Mouse (Mus musculus) forebrain, embryonic 16.5 days (tissue): ENCODE measurements around the gene Cntnap5b. TPM values are rescaled to one million over a fixed set of nuclear protein-coding genes. Genes with fewer than 3 reads are reported as not detected.
"Not testable (repeated sequence)": the region's sequence is repeated elsewhere in the genome, so short reads cannot be mapped to it uniquely, and the experiment has no call there.

Experiments used
- ATAC-seq: fragments of 200-750 bp; cut with Nextera tagmentation; 2 replicates; pipeline ENCODE4 v1.8.0; 2017; ENCODE audit warnings: mild to moderate bottlenecking, moderate library complexity
- H3K27ac ChIP-seq: fragments of 300-500 bp; sonication (generic); 2 replicates; pipeline ENCODE4 v1.5.1; 2014; ENCODE audit warnings: low read length, control low read depth
- H3K27me3 ChIP-seq: fragments of 300-500 bp; sonication (generic); replicated peaks from 2 replicates; pipeline ENCODE4 v1.6.1; 2014; ENCODE audit warnings: low read length; ENCODE audit not compliant: control insufficient read depth, insufficient read depth
- H3K36me3 ChIP-seq: fragments of 300-500 bp; sonication (generic); 2 replicates; pipeline ENCODE4 v1.6.1; 2014; ENCODE audit not compliant: control insufficient read depth, insufficient read depth
- H3K4me1 ChIP-seq: fragments of 300-500 bp; sonication (generic); replicated peaks from 2 replicates; pipeline ENCODE4 v1.6.1; 2014; ENCODE audit warnings: low read length; ENCODE audit not compliant: control insufficient read depth, insufficient read depth
- H3K4me2 ChIP-seq: fragments of 300-500 bp; sonication (generic); 2 replicates; pipeline ENCODE4 v1.6.1; 2014; ENCODE audit warnings: mild to moderate bottlenecking, low read length, control low read depth
- H3K4me3 ChIP-seq: fragments of 300-500 bp; sonication (generic); replicated peaks from 2 replicates; pipeline ENCODE4 v1.5.1; 2014; ENCODE audit warnings: mild to moderate bottlenecking, low read length, control low read depth
- H3K9ac ChIP-seq: fragments of 300-500 bp; sonication (generic); replicated peaks from 2 replicates; pipeline ENCODE4 v1.6.1; 2014; ENCODE audit warnings: low read depth, low read length, control low read depth
- H3K9me3 ChIP-seq: fragments of 300-500 bp; sonication (generic); 2 replicates; pipeline ENCODE4 v1.6.1; 2016; ENCODE audit warnings: low read length; ENCODE audit not compliant: control insufficient read depth
- WGBS: fragments of 180-500 bp; shearing (Covaris S2); extraction: QIAGEN DNeasy Blood & Tissue Kit; methylation state at CpG from one replicate; pipeline ENCODE4 v1.1.7; 2014; 5-methylcytosine and 5-hydroxymethylcytosine counted together
- polyA plus RNA-seq: library from polyadenylated mRNA; unstranded; fragments of >200 nt; fragmentation: Nextera tagmentation; extraction: Ambion mirVana; gene quantifications from 2 replicates; pipeline ENCODE4 v1.2.1, GENCODE M21; 2015

The Cntnap5b gene
- polyA plus RNA-seq, 1 experiment from 2014 or later, result 2.4 TPM

DNA sequence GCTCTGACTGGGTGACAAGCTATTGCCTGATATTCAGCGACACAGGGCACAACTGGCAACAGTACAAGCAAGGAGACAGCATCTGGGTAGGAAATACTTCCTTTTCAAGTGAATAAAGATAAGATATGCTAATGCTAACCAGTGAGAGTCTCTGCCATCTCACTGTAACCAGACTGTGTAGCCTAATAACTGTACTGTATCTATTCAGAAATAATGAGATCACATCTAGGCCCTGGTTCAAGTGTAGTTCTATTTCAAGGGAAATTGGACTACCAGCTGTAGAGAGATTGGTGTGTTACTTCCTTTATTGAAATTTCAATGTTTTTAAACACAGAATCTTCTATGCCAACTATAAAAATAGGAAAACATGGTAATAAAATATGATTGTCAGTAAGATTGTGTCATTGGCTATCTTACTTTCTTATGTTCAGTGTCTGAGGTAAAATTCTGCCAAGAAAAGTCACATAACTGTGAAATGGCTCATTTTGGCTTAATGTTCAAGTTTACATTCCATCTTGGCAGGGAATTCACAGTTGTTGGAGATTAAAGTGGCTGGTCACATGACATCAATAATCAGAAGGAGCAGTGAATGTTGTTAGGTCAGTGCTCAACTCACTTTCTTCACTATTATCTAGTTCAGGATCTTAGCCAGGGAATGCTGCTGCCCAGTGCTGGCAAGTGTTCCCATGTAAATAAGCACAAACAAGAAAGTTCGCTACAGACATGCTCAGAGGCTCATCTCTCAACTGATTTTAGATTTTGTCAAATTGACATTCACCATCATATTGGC lies 194.9 kb downstream of the Cntnap5b start:
- ATAC-seq, result peak; percentile 86

DNA sequence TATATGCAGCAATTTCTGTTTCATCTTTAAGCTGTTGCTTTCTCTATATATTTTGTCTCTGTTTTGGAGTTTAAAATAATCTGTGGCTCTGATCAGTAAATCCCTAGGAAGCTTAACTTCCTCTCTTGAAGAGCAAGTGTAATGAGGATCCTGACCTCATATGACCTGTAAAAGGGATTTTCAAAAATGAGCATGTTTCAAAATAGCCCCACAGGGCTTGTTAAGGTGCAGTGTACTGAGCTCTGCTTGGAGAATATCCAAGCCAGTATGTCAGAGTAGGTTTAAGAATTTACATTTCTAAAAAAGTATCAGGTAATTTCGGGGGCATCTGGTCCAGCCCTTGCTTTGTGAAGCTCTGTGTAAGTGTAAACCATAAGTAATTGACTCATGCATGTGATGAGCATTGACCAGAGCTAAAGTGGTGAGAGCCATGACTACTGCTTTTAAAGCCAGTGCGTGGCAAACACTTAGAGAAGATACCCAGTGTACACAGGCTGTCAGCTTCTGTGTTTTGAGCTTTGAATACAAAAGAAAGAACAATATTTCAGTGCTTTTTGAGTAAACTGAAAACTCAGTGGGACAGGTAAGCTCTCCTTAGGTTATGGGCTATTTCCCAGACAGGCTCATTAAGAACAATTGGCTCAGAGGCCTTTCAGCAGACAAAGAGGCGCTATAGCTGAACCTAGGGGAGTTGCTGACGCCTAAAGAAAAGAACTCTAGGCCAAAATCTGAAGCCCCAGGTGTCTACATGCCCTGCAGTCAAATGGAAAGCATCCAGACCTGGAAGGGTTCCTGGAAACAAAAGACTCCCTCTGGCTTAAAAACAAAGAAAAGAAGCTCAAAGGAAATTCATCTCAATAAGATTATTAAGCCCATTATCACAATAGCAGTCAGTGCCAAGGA lies 197.9 kb downstream of the Cntnap5b start:
- 15% methylated on average over 4 of the region's 4 CpGs for WGBS
- ATAC-seq, result no peak
- no peaks in the 10 kb centered on the region for H3K36me3 ChIP-seq
- H3K4me1 ChIP-seq, result peaks cover 7% of the 10 kb centered on the region; the same call in 1 of the 2 replicates
- H3K27me3 ChIP-seq, result no peaks in the 10 kb centered on the region
- H3K27ac ChIP-seq, result no peak overlapping the region
- H3K4me3 ChIP-seq, result no peak overlapping the region
- no peak overlapping the region for H3K9ac ChIP-seq
- H3K9me3 ChIP-seq, result no peaks in the 10 kb centered on the region
- no peak overlapping the region for H3K4me2 ChIP-seq

More for the DNA sequence above, 194.9 kb downstream of the Cntnap5b start:
- no peak overlapping the region for H3K4me3 ChIP-seq
- H3K4me1 ChIP-seq, result peaks cover 7% of the 10 kb centered on the region; the same call in 1 of the 2 replicates
- no peaks in the 10 kb centered on the region for H3K36me3 ChIP-seq
- no peak overlapping the region for H3K27ac ChIP-seq
- no peaks in the 10 kb centered on the region for H3K9me3 ChIP-seq
- H3K4me2 ChIP-seq, result no peak overlapping the region
- 64% methylated on average over 2 of the region's 2 CpGs for WGBS
- no peaks in the 10 kb centered on the region for H3K27me3 ChIP-seq
- no peak overlapping the region for H3K9ac ChIP-seq

DNA sequence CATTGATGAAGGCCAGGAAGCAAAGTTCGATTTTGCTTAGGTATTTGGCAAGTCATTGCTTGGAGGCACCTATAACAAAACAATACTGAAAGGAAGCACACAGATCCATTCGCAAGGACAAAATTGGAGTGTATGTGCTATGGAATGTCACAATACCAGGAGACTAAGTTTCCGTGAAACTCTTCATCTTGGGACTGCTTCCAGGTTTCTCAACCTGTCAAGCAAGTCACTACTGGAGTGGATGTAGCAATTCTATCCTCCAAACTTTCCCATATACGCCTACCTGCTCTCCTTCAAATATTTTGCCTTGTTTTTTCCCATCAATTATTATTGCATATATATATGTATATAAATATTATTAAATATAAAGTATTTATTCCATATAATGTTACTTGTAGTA lies 228.7 kb downstream of the Cntnap5b start:
- H3K27me3 ChIP-seq, H3K9ac ChIP-seq, H3K4me1 ChIP-seq, H3K36me3 ChIP-seq, H3K4me2 ChIP-seq, H3K4me3 ChIP-seq, H3K9me3 ChIP-seq, ATAC-seq, H3K27ac ChIP-seq: not testable (repeated sequence)
- WGBS, result 84% methylated on average over 4 of the region's 4 CpGs

GRCm38 (mm10) chr1:100006021-100006745 lies 233.6 kb downstream of the Cntnap5b start:
- no peak overlapping the region for H3K27ac ChIP-seq
- H3K9me3 ChIP-seq, result no peaks in the 10 kb centered on the region
- no peaks in the 10 kb centered on the region for H3K4me1 ChIP-seq
- H3K4me2 ChIP-seq, result no peak overlapping the region
- H3K27me3 ChIP-seq, result no peaks in the 10 kb centered on the region
- no peak for ATAC-seq
- no peaks in the 10 kb centered on the region for H3K36me3 ChIP-seq
- 74% methylated on average over 5 of the region's 5 CpGs for WGBS
- no peak overlapping the region for H3K9ac ChIP-seq
- H3K4me3 ChIP-seq, result no peak overlapping the region

- H3K27ac ChIP-seq, result no peak overlapping the region
- no peaks in the 10 kb centered on the region for H3K4me1 ChIP-seq
- no peak overlapping the region for H3K4me3 ChIP-seq
- no peaks in the 10 kb centered on the region for H3K36me3 ChIP-seq
- no peaks in the 10 kb centered on the region for H3K9me3 ChIP-seq
- no peak overlapping the region for H3K4me2 ChIP-seq
- H3K27me3 ChIP-seq, result no peaks in the 10 kb centered on the region
- WGBS, result 83% methylated on average over 2 of the region's 2 CpGs
- ATAC-seq, result no peak
- no peak overlapping the region for H3K9ac ChIP-seq
These were observed 269.2 kb downstream of the Cntnap5b start for GRCm38 (mm10) chr1:100041808-100042207.

DNA sequence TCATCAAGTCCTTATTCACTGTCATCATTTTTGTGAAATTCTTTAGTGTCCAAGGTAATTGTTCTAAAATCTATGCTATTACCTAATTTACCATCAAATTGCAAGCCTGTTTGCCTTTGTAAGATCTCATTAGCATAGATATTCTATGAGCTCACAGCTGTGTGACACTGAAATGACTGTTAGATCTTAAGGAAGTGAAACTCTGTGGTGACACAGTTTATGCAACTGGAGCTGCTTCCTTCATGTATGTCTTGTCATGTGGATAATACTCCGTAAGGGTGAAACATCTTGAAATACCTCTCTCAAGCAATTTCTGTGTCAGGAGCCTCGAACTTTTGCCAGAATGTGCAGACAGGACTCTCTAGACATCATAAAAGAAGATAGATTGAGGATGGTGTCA lies 307.2 kb downstream of the Cntnap5b start:
- no peak overlapping the region for H3K9ac ChIP-seq
- no peak overlapping the region for H3K4me3 ChIP-seq
- H3K36me3 ChIP-seq, result no peaks in the 10 kb centered on the region
- no peaks in the 10 kb centered on the region for H3K4me1 ChIP-seq
- ATAC-seq, result no peak
- no peaks in the 10 kb centered on the region for H3K27me3 ChIP-seq
- no peak overlapping the region for H3K27ac ChIP-seq
- 70% methylated on average over 2 of the region's 2 CpGs for WGBS
- H3K9me3 ChIP-seq, result no peaks in the 10 kb centered on the region
- no peak overlapping the region for H3K4me2 ChIP-seq

DNA sequence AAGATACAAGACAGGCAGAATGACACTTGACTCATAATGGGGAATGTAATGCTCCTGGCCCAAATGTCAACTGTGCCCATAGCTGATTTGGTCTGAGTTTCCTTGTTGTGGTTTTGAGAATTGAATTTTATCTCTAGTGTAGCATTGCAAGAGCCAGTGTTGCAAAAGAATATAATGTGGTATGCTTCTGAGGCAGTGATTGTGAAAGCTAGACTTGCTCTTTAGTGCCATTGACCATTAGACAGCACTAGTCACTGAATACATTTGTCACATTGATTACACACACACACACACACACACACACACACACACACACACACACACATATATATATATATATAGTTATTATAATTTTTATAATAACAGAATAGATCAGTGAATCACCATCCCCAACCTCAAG lies 328.0 kb downstream of the Cntnap5b start:
- Histone ChIP-seq H3K9ac (no peak overlapping the region), H3K9me3 (no peaks in the 10 kb centered on the region), H3K27me3 (no peaks in the 10 kb centered on the region), H3K4me3 (no peak overlapping the region), H3K4me2 (no peak overlapping the region), H3K4me1 (no peaks in the 10 kb centered on the region), H3K36me3 (no peaks in the 10 kb centered on the region), H3K27ac (no peak overlapping the region)
- ATAC-seq, result no peak

DNA sequence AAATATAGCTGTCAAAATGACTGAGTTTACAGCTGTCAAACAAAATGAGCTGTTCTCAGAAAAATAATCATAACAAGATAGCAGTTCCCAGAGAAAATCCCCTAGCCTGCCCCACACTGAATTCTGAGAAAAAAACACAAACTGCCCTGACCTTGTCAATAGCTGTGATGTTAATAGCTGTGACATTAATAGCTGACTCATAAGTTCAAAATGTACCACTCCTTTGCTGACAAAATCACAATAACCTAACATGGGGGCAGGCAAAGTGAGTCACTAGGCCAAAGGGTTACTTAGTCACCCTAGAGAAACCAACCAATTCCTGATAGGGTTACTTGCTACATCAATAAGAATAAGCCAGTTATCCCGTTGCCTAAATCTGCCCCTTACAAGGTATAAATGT lies 328.5 kb downstream of the Cntnap5b start:
- Histone ChIP-seq H3K36me3 (no peaks in the 10 kb centered on the region), H3K4me3 (no peak overlapping the region), H3K27me3 (no peaks in the 10 kb centered on the region), H3K4me2 (no peak overlapping the region), H3K9ac (no peak overlapping the region), H3K9me3 (no peaks in the 10 kb centered on the region), H3K27ac (no peak overlapping the region), H3K4me1 (no peaks in the 10 kb centered on the region)
- ATAC-seq, result no peak
- 83% methylated on average over 1 of the region's 1 CpGs for WGBS

- 67% methylated on average over 2 of the region's 2 CpGs for WGBS
These were observed 331.8 kb downstream of the Cntnap5b start for GRCm38 (mm10) chr1:100104343-100104742.

More at GRCm38 (mm10) chr1:100104343-100104742, 331.8 kb downstream of the Cntnap5b start:
- Histone ChIP-seq H3K27me3 (no peaks in the 10 kb centered on the region), H3K4me2 (no peak overlapping the region), H3K4me1 (no peaks in the 10 kb centered on the region), H3K36me3 (no peaks in the 10 kb centered on the region), H3K9ac (no peak overlapping the region), H3K9me3 (no peaks in the 10 kb centered on the region), H3K4me3 (no peak overlapping the region), H3K27ac (no peak overlapping the region)
- ATAC-seq, result no peak
